Mouse (Mus musculus) ovary, adult 18-20 months (tissue): ENCODE results near the gene Gys2.

Source experiments
- DNase-seq: peaks from one replicate; pipeline ENCODE4 v3.0.0; 2022; ENCODE audit warnings: low spot score, mixed read lengths

Gene Gys2

DNA sequence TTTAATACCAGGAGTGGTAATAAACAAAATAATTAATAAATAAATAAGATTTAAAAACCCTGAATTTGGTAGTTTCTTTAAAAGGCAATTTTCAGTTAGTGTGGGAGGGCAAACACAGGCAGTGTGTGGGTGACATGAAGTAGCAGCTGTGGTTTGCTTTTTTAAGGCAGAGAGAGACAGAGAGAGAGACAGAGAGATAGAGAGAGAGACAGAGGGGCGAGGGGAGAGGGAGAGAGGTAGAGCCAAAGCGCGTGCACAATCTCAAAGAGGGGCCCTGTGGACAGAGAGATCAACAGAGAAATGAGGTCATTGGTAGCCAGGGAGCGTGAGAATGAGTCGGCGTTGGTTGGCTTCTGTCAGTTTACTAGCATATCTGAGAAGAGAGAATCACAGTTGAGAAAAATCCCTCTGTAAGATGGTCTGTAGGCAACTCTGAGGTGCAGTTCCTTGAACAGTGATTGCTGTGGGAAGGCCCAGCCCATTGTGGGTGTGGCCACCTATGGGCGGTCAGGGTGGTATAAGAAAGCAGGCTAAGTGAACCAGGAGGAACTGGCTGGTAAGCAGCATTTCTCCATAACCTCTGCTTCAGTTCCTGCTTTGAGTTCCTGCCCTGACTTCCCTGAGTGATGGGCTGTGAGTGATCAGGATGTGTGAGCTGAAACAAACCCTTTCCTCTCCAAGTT, 17.5 kb downstream of the Gys2 start:
- DNase-seq, result no peak

DNA sequence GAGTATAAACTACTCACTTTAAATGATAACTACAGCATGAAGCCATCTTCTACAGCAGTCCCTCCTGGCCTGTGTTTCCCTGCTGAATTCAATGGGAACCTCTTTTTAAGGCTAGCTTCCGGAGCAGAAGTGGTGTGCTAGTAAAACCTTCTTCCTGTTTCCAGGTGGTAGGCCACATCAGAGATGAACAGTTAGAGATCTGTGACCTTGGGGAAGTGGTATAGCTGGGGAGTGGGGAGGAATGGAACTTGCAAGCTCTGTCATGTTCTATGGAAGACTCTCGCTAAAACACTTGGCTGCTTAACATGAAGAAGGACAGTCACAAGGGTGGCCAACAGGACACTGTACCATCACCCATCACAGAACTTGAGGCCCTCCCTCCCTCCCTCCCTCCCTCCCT, 19.6 kb downstream of the Gys2 start:
- no peak for DNase-seq

DNA sequence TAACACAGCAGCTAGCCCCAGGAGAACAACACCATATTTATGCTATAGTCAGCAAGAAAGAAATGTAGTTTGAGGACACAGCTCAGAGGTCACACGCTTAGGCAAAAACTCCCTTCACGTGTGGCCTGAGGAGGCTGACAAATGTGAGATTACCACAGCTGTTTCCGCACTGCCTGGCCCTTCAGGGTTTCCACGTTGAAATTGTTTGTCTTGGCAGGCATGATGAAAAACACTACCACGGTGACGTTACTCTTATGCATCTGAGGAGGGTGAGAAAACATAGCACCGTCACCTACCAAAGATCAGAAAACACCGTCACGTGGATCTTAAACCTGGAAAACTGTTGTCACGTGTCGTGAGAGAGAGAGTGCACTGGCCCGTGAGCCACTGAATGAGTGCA, 21.5 kb downstream of the Gys2 start:
- DNase-seq, result no peak

DNA sequence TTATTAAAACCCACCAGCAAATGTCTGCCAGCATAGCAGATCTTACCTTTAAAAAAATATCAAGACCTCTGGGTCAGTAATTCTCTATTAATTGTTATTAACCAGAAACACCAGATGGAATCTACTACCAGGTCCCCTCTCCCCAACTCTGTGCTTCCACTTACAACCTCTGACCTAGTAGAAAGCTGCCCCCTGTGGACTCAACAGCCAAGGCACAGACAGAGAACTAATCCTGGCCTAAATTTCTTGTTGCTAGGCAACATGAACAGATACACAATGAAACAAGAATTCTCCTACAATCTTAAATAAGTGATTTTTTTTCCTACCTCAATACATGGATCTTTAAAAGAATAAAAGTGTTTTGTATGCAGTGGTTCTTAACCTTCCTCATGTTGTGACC, 43.8 kb downstream of the Gys2 start:
- DNase-seq, result no peak

DNA sequence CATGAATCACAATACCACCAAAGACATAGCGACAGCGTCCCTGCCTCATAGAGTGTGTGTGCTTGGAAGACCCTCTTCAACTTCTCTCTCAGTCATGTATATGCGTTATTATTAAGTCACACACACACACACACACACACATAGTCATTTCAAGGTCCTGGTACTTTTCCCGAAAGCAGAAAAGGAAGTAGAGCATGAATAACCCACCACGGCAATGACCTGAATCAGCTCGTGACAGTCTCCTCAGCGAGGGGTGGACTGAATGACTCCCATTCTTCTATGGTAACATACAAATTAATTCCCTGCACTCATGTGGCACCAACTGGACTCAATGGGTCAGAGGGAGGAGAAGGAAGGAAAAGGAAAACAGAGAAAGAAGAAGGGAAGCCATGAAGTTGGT, 47.9 kb downstream of the Gys2 start:
- no peak for DNase-seq

DNA sequence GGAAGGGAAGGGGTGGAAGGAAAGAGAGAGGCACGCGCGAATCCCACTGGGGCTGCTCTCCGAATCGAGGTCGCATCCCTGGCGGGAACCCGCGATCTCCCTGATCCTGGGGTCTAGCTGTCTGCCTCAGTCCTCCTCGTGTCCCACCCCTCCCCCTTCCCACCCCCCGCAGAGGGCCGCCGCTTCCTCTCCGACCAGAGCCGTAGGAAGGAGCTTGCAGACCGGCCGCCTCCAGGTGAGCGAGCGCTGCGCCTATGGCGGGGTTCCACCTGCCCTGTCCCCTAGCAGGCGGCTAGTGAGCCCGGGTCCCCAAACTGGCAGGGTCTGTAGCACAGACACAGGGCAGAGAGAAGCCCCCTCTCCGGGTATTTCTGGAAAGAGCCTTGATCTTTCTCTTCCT, 58.3 kb downstream of the Gys2 start:
- no peak for DNase-seq

DNA sequence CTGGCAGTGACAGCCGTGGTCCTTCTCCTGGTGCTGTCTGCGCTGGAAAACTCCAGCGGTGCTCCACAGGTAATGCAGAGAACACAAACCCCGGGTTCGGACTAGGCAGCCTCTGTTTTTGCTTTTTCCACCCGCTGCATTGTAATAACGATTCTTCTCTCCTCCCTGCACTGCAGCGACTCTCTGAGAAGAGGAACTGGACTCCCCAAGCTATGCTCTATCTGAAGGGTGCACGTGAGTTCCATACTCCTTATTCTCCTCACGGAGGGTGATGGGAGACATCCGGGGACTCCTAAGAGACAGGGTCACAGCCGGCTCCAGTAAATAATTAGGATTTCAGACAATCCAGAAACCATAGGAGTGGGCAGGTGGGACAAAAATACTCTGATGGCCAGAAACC, 59.1 kb downstream of the Gys2 start:
- DNase-seq, result no peak

DNA sequence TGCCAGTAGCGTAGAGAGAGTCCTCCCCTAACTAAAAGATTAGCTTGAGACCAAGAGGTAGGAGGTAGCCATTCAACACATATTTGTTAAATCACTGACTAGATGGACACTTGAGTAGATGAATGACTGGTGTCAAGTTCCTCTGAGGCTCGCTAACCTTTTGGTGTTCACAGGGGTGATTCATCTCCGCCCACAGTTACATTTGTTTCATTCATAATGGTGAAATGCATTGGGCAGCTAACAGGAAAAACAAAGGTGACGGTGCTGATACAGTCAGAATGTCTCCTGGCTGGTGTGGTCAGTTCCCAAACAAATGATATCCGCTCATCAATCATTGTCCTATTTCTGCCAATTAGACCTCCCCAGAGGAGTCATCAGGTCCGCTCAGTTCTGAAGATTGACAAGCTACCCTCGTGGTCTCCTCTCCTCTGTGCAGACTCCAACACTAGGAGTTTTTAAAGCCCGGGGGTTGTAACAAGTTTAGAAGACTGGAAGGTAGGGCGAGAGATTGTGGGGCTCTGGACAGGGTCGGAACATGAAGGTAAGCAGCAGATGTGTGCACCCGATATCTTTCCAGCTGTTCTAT, 59.9 kb downstream of the Gys2 start, which contains the start of gene Spx:
Spx (plus strand) TSS at position 536 of the 586 bp plus-strand sequence.
- DNase-seq, result no peak

DNA sequence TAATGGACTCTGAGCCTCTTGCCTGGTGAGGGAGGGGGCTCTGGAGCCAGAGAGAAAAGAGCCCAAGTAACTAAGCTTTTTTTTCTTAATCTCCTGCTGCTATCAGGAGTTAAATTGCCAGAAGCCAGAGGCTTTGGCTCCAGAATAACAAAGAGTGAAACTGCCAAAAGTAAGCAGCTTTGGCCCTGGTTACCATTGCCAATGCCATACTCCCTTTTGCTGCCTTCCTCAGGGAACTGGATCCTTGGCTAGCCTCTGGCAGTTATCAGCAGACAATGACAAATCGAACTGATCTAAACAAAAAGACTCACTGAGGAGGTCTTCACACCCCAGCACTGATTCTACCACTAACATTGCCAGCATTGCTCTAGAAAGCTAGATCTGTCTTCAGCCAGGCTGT, 61.8 kb downstream of the Gys2 start:
- no peak for DNase-seq

DNA sequence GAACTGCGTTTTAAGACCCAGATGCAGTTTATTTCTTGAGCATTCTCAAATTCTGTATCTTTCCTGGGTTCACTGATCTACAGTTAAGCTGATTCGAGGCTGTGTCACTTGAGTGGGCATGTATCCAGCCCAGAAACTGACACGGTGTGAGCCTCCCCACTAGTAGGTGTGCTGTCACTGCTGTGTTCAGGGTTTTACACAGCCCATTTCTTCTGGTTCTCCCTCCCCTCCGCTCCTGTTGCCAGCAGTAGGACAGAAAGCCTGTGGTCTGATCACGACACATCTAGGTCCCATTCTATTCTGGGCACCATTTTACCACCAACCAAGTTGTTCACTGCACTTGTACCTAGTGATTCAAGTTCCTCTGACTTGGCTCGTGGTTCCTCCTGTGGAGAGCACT, 77.2 kb downstream of the Gys2 start:
- no peak for DNase-seq

DNA sequence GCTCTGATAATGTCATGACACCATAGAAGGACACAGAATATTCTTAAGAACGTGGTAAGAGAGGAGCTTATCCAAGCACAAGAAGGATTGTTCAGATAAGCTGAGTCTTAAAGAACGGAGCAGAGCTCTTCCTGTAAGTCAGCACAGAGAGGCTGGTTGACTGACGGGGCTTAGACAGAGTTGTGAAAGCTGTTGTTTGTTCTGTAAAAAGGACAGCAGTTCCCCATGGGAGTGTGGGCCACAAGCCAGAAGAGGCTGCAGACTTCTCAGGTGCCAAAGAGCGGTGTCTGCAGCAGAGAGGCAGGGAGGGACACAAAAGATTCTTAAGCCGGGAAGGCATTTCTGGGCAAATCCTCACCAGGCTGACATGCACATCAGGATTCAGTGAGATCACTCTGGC, 78.2 kb downstream of the Gys2 start:
- no peak for DNase-seq

DNA sequence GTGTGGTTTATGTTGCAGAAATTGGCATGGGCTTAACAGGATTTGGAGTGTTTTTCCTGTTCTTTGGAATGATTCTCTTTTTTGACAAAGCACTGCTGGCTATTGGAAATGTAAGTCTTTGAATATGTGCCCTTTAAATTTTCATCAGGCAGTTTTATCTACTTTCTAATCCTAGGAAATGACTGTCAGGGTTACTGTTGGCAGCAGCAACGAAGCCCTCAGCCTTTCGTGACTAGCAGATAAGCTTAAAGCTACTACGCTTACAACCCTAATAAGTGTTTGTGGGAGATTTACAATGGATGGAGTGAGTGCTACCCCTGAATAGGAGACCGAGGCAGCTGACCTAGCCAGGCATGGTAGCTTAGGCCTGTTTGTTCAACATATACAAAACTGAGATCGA, 80.6 kb downstream of the Gys2 start:
- DNase-seq, result no peak

DNA sequence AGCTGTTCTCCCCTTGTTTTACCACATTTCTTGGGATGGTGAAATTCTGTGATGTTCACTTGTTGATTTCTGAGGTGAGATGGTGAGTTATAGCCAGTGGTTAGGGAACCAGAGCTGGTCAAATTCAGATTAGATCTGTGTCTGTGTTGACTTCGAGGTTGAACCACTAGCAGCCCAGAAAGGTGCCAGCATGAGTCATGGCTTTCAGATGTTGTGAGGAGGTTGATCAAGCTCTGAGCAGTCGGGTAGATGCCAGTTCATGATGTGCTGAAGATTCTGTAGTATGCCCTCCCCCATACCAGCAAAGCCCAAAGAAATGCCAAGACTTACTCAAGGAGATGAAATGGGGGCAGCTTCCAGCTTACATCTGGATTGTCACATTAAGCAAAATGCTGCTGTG, 83.8 kb downstream of the Gys2 start:
- DNase-seq, result no peak

DNA sequence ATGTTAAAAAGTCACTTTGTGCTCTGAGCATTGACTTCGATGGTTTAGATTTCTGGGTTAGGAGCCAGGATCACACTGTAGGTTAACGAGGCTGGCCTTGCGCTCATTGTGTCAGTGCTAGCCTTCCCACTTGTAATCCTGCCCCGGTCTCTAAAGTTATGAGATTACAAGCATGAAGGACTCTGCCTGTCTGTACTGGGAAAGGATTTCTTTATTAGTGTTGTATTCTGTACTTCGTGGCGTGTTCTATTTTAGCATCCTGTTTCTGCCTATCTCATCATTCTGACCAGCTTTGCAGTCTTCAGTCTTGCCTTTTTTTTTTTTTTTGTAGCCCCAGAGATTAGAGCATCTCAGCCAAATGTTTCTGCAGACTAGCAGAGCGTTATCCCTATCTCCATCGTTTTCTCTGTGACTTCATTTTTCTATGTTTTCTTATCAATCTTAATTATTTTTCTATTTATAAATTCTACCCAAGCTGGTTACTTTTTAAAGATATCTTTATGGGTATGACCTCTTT, 85.1 kb downstream of the Gys2 start:
- no peak for DNase-seq

DNA sequence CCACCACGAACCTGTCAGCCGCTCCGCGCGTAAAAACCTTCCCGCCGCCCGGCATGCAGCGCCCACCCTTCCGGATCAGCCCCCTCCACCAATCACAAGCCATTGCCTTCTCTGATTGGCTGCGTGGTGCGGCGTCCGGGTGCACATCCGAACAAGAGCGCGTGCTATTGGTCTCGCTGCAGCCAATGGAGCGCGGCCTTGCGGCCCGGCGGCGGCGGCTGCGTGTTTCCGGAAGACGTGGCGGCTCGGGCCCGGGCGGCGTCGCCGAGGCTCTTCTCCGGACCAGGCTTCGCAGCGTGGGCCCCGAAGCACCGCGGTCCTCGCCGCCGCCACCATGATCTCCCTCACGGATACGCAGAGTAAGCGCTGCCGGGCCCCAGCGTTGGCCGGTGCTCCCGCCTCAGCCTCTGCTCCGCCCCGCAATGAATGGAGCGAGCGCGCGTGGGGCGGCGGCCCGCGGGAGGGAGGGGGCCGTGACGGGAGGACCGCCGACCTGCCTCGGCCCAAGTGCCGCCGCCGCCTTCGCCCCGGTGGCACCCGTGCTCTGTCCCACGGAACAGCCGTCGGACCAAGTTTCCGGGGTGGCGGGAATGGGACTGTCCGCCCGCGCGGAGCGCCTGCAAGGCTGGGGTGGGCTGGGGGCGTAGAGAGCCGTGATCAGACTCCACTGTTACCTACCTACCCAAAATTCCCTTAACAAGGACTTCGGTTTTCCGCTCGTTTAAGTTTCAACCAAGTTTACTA, 85.7 kb downstream of the Gys2 start, which contains the start of the genes Recql and Golt1b:
Recql (minus strand) TSS at position 77 of the 744 bp plus-strand sequence.
Golt1b (plus strand) TSS at position 211 of the 744 bp plus-strand sequence.
- peak; percentile 96 for DNase-seq

DNA sequence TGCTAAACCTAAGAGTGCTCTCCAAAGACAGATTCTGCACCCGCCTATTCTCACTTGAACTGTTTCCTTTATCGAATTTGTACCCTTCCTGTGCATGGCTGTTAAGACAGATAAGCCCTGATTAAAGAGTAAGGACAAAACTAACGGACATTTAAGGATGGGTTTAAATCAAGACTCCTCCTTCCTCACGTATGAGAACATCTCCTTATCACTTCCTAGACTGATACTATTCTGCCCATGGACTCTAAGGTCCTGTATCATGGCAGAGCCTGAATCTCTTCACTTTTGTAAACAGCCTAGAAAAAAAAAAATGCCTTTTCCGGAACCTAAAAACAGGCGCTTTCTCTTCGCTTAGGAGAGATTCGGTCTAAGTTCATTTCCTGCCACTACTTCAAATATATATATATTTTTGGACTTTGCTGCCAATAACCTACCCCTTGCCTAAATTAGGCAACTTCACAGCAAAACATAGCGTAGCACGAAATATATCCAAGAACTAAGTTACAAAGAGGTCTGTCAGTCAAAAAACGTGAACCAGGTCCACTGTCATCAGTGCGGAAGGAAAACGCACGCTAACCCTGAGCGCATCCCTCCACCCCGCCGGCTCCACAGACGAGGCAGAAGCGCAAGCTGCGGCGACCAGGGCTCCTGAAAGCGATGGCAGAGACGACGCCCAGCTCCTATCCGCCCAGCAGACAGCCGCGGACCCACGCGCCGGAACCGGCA, 86.5 kb downstream of the Gys2 start:
- DNase-seq, result no peak

DNA sequence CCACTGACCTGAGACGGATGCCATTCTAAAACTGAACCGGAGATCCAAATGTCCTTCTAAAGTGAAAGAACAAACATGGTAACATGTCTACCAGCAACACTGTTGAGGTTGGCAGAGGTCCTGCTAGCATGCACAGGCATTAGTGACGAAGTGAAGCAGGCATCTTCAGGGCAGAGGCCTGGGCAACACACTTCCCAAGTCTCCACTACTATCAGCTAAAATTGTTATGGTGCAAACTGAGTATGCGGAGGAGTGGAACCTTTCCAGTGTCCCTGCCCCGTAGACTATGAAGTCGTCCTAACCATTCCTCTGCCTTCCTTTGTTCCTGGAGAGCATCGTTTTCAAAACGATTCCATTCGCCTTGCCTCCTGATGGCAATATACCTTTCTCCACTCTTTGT, 88.4 kb downstream of the Gys2 start:
- no peak for DNase-seq

DNA sequence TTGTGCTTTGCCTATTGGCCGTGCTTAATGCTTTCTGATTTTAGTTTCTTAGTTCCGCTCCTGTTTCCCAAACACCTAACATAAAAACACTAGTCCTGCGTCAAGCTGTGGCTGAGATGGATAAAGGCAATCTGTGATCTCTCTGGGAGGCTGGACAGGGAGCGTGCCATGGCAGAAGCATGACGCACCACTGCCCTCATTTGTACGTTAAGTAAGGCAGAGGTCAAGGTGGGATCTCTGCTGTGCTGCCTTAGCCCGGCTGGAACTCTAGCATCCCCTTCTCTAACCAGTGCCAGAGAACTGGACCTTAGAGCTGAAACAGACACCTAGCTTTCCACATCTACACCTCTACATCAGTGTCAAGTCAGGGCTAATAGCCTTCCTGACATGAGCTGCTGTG, 91.3 kb downstream of the Gys2 start:
- DNase-seq, result no peak

DNA sequence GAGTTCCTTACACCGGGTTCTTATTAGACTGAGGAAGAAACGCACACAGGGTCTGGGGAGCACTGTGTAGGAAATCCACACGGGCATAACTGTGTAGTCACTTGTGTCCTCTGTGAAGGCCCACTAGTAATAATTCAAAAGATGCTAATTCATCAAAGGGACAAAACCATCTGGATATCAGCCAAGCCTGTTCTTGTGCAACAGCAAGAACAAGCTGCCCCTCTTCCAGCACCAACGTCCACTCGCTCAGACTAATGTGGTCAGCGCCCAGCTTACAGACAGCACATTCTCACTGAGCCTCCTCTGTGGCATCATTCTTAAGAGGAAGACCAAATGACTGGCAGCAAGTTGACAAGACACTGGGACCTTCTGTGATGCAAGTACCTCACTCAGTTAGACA, 92.9 kb downstream of the Gys2 start:
- no peak for DNase-seq

DNA sequence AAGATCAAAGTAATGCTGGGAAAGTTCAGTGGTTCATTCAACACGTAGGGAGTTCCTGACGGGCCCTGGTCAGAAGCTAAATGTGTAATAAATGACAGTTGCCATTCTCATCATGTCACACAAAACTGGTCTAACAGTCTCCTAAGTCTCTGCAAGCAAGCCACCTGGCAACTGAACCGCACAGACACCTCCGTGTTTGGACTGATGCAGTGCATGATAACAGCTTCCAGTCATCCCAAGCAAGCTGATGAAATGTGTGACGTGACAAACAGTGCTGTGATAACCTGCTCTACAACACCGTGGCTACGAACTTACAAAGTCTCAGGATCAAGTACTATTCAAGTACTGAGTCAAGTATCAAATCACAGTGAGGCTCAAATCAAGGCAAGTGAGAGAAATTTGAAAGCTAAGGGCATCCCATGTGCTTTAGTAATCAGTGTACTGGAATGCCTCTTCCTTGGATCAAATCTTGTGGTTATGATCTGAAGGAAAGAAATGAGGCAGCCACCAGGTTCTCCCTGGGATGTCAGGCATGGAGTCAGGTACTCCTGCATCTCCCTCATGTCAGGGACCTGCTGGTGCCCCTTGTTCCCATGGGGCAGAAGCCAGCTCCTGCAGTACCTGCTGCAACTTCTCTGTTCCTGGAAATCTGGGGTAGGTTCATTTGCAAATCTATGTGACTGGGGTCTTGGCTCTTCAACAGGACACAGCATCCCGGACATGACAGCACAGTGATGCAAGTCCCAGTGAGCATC, 94.2 kb downstream of the Gys2 start:
- DNase-seq, result no peak

DNA sequence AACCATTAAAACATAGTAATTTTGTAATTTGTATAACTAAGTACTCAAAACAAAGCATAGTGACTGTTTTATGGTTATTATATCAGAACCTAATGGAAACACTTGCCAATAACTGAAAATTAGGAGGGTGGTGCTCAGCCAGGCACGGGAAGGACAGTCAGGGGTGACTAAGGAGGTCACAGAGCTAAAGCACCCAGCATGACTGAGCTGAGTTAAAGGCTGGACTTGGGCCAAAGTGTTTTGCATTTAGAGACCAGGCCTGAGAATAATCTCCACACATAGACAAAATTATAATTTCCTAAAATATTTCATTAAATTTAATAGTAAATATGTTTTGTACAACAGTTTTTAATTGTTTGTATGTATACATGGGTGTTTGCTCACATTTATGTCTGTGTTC, 95.8 kb downstream of the Gys2 start:
- no peak for DNase-seq
